Mouse (Mus musculus) layer of hippocampus, adult 18-20 months (tissue): ENCODE results near the gene Agt. TPM values are rescaled to one million over a fixed set of nuclear protein-coding genes. Genes with fewer than 3 reads are reported as not detected.

Experiments
- DNase-seq, 2 experiments: peaks; one replicate each; pipeline ENCODE4 v3.0.0; 2022; ENCODE audit warnings: low spot score in 2 of 2
- total RNA-seq, 2 experiments: library from RNA; stranded (reverse); gene quantifications; 2 replicates each; pipeline ENCODE4 v1.2.3; 2021

The Agt gene
- total RNA-seq, 2 experiments from 2014 or later: 26.0 to 31.4 TPM

DNA sequence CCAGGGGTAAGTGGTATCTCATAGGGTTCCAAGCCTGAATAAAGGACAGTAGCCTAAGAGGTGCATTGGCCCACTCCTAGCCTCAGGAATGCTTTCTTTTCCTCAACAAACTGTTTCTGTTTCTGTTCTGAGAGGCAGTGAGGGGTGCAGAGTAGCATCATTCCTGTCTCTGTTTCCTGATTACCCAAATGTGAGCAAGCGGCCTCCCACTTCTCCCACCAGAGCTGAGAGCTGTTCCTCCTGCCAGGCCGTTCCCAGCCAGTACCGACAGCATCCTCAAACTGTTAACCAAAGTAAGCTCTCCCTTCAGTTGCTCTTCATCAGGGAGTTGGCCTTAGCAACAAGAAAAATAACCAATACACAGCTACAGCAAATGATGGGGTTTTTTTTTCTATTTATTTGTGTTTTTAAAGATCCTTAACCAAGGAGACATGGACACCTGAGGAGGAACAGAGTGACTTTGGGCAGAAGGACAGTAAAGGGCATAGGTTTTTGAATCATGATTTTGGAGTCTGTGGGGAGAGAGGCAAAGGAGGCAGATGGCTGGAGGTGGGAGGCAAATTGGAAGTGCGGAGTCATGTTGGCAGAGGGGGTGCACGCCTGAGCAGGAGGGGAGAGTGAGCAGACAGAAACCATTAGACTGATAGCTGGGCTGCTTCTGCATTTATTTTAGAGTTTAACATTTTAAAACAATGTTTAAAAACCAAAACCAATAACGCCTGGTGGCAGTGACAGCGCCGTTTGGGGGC lies 61.8 kb downstream of the Agt start:
- DNase-seq: peak; percentile 82 to 91

Other genes starting within 250 kb of the Agt start
- gene Pgbd5, start 130.0 kb downstream of the Agt start, total RNA-seq: 100 to 1,000 TPM; 272 to 273 TPM
- 10 to 100 TPM; 40.6 to 43.8 TPM for gene Cog2, start 48.9 kb downstream of the Agt start, total RNA-seq
- under 1 TPM; 0.18 to 0.27 TPM for gene Capn9, start 6.4 kb upstream of the Agt start, total RNA-seq
- gene 2310022B05Rik, start 93.7 kb upstream of the Agt start, total RNA-seq: 10 to 100 TPM; 72.1 to 76.9 TPM
- 10 to 100 TPM; 41.3 to 41.6 TPM for gene Ttc13, start 152.3 kb upstream of the Agt start, total RNA-seq
- 10 to 100 TPM; 12.0 to 12.8 TPM for gene Arv1, start 152.4 kb upstream of the Agt start, total RNA-seq
- 1 to 10 TPM; 1.0 to 1.1 TPM for gene Fam89a, start 182.1 kb upstream of the Agt start, total RNA-seq
- 1 to 10 TPM; 1.2 to 1.7 TPM for gene Trim67, start 223.4 kb upstream of the Agt start, total RNA-seq